Mouse (Mus musculus) liver, postnatal 0 days (tissue): Measurements from ENCODE around the gene Cep295.
"Not testable (repeated sequence)": the region's sequence is repeated elsewhere in the genome, so short reads cannot be mapped to it uniquely, and the experiment has no call there.

Experiments
- CTCF ChIP-seq: sonication (generic); IDR thresholded peaks from 2 replicates; pipeline ENCODE4 v1.5.1; 2016; ENCODE audit warnings: antibody characterized with exemption, low read depth
- EP300 ChIP-seq: IDR thresholded peaks from 2 replicates; pipeline ENCODE4 v1.6.1; 2016; ENCODE audit warnings: antibody characterized with exemption, low read depth, mild to moderate bottlenecking

DNA sequence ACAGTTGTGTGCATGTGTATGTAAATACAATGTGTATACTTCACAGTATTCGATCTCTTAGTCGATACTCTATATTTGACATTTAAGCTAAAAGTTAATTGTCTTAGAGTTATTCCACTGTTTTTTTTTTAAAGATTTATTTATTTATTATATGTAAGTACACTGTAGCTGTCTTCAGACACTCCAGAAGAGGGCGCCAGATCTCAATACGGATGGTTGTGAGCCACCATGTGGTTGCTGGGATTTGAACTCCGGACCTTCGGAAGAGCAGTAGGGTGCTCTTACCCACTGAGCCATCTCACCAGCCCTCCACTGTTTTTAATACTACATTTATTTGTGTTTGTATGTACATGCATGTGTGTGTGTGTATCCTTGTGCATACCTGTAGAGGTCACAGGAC is 55.6 kb downstream of the Cep295 start:
- peak; percentile 32 for TF ChIP-seq CTCF
- TF ChIP-seq EP300 = not testable (repeated sequence)
